ENCODE assay signal across 8 mouse cellular contexts in the genomic region with DNA sequence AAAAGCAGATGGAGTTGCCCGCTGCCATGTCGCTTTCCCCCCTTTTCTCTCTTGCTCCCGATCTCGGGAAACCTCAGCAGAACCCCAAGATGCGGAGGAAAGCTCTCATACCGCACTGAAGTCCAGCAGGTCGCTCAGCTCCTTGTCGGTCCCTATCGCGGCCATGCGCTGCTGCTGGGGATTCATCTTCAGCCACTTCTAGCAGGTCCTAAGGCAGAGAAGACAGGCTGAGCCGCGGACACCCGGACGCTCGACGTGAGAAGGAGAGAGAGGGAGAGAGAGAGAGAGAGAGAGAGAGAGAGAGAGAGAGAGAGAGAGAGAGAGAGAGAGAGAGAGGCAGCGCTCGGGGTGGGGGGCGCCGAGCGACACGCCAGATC. TPM values are rescaled to one million over a fixed set of nuclear protein-coding genes. Genes with fewer than 3 reads are reported as not detected.
DNase-seq lines count a peak whose midpoint lies in the region; ATAC-seq and TF ChIP-seq lines count a peak whose summit lies in the region.

No protein-coding gene starts in this region.

- under 1% methylated on average over 21 of the region's 23 CpGs for WGBS in forebrain, embryonic 13.5 days
- WGBS in hindbrain, embryonic 12.5 days: under 1% methylated on average over 21 of the region's 23 CpGs
- 2% methylated on average over 23 of the region's 23 CpGs for WGBS in spleen, adult 2 months

- ATAC-seq in forebrain, embryonic 13.5 days: peak; percentile 46; the same call in 1 of the 2 replicates
- ATAC-seq in hindbrain, embryonic 12.5 days (ENCODE audit: low FRiP score): peak; percentile 48
- ATAC-seq in megakaryocyte, adult 5-6 weeks (ENCODE audit: poor library complexity, severe bottlenecking): peak; percentile 38

- peak overlapping the region; percentile 99 for H3K9ac ChIP-seq in forebrain, embryonic 13.5 days
- H3K9ac ChIP-seq in hindbrain, embryonic 12.5 days: peak overlapping the region; percentile 99

- DNase-seq in gastrocnemius, adult 2 months: peak; percentile 55
- DNase-seq in gastrocnemius, postnatal 25 days: no peak
- DNase-seq in c-Kit-positive CD71-positive TER-119-positive erythroid progenitor cells, embryonic 14.5 days (ENCODE audit: low spot score): peak; percentile 61
- DNase-seq in left cerebral cortex, adult 2 months (ENCODE audit: extremely low spot score in 1 of 2, low spot score in 2 of 2): peak in 1 of 2 experiments; percentile 24
- peak in 1 of 2 experiments; percentile 23 for DNase-seq in spleen, adult 2 months (ENCODE audit: low read depth in 1 of 2, low spot score in 2 of 2)

- peaks cover 15% of the 10 kb centered on the region for H3K36me3 ChIP-seq in forebrain, embryonic 13.5 days (ENCODE audit: poor library complexity, severe bottlenecking)
- no peaks in the 10 kb centered on the region; the same call in 1 of the 2 replicates for H3K36me3 ChIP-seq in hindbrain, embryonic 12.5 days
- H3K36me3 ChIP-seq in spleen, adult 2 months (ENCODE audit: control insufficient read depth, insufficient read depth, low read length): peaks cover 4% of the 10 kb centered on the region

- peaks cover 5% of the 10 kb centered on the region for H3K27me3 ChIP-seq in forebrain, embryonic 13.5 days
- no peaks in the 10 kb centered on the region for H3K27me3 ChIP-seq in hindbrain, embryonic 12.5 days
- no peaks in the 10 kb centered on the region for H3K27me3 ChIP-seq in spleen, adult 2 months (ENCODE audit: control insufficient read depth, insufficient read depth, low read length)

- peak overlapping the region; percentile 95 for H3K27ac ChIP-seq in gastrocnemius, adult 2 months
- peak overlapping the region; percentile 96 for H3K27ac ChIP-seq in forebrain, embryonic 13.5 days
- H3K27ac ChIP-seq in hindbrain, embryonic 12.5 days: peak overlapping the region; percentile 98
- peak overlapping the region; percentile 94 for H3K27ac ChIP-seq in left cerebral cortex, adult 2 months
- peak overlapping the region; percentile 95; the same call in 1 of the 2 replicates for H3K27ac ChIP-seq in spleen, adult 2 months (ENCODE audit: insufficient read depth, low read length)

- intact Hi-C loops in gastrocnemius, adult 2 months (cut with DNase I): loop anchor here (1.0 to 5.0 kb wide), 2 partner anchors 23 to 82 kb away; no protein-coding TSS in a partner anchor
- intact Hi-C loops in left cerebral cortex, adult 2 months (cut with DNase I): loop anchor here (1.0 to 10.0 kb wide), 5 partner anchors 23 to 276 kb away; partner anchors contain the start of gene Zfp280d

- no peak for TF ChIP-seq CTCF in gastrocnemius, adult 2 months (IDR thresholded peaks at IDR 0.05)
- TF ChIP-seq CTCF in left cerebral cortex, adult 2 months (IDR thresholded peaks at IDR 0.05): no peak
- no peak for TF ChIP-seq CTCF in spleen, adult 2 months (IDR thresholded peaks at IDR 0.05; ENCODE audit: extremely low read depth, insufficient read depth, insufficient read length, insufficient replicate concordance)

- peak overlapping the region; percentile 98 for H3K4me3 ChIP-seq in gastrocnemius, adult 2 months
- peak overlapping the region; percentile 99 for H3K4me3 ChIP-seq in forebrain, embryonic 13.5 days
- peak overlapping the region; percentile 96 for H3K4me3 ChIP-seq in hindbrain, embryonic 12.5 days
- peak overlapping the region; percentile 97 for H3K4me3 ChIP-seq in left cerebral cortex, adult 2 months
- H3K4me3 ChIP-seq in spleen, adult 2 months (ENCODE audit: extremely low read depth, insufficient read depth, insufficient read length): peak overlapping the region; percentile 99

- peaks cover 23% of the 10 kb centered on the region for H3K4me1 ChIP-seq in forebrain, embryonic 13.5 days
- H3K4me1 ChIP-seq in hindbrain, embryonic 12.5 days: peaks cover 22% of the 10 kb centered on the region
- H3K4me1 ChIP-seq in spleen, adult 2 months (ENCODE audit: control insufficient read depth, insufficient read depth, insufficient read length): no peaks in the 10 kb centered on the region

- no peak for TF ChIP-seq POLR2A in spleen, adult 2 months (IDR thresholded peaks at IDR 0.05; ENCODE audit: low read depth, low read length)

- H3K4me2 ChIP-seq in forebrain, embryonic 13.5 days: peak overlapping the region; percentile 81
- peak overlapping the region; percentile 80 for H3K4me2 ChIP-seq in hindbrain, embryonic 12.5 days (replicated peaks)

- H3K9me3 ChIP-seq in forebrain, embryonic 13.5 days (replicated peaks): no peaks in the 10 kb centered on the region
- no peaks in the 10 kb centered on the region for H3K9me3 ChIP-seq in hindbrain, embryonic 12.5 days (replicated peaks)

RNA-seq across cellular contexts. Expression of gene Tcf12, which starts 1.1 kb away (rescaled TPM):
- 10 to 100 TPM; 24.3 to 32.1 TPM for total RNA-seq in gastrocnemius, adult 2 months (2021)
- 10 to 100 TPM; 25.1 to 25.9 TPM for total RNA-seq in gastrocnemius, postnatal 25 days (2021)
- polyA plus RNA-seq in forebrain, embryonic 13.5 days (2015; fragmentation: Nextera tagmentation; extraction: Ambion mirVana): 83.1 and 84.3 TPM in 2 replicates
- polyA plus RNA-seq in hindbrain, embryonic 12.5 days (2016; fragmentation: Nextera tagmentation; extraction: Ambion mirVana): 192 and 206 TPM in 2 replicates
- total RNA-seq in left cerebral cortex, adult 2 months (2021): 10 to 100 TPM; 38.9 to 48.0 TPM
- total RNA-seq in megakaryocyte, adult 5-6 weeks (2015): 56.3 and 62.2 TPM in 2 replicates
- 31.6 and 37.6 TPM in 2 replicates for total RNA-seq in megakaryocyte, adult 5-6 weeks (2017)
- polyA plus RNA-seq in spleen, adult 2 months (2012; rRNA removed): 52.1 and 52.5 TPM in 2 replicates
